Mouse (Mus musculus): ENCODE data around the gene Zdbf2.

Zdbf2 gene

GRCm38 (mm10) chr1:63272741-63273338 is at the start of gene Zdbf2:
Gene Zdbf2, plus strand, starts transcription at chr1:63273265.
- no peak for DNase-seq (ENCODE audit: low read depth, low spot score)

- DNase-seq (ENCODE audit: low read depth, low spot score): no peak
Measured at GRCm38 (mm10) chr1:63225009-63225408, 48.1 kb upstream of the Zdbf2 start.

GRCm38 (mm10) chr1:63225890-63226289 is 47.2 kb upstream of the Zdbf2 start:
- DNase-seq (ENCODE audit: low read depth, low spot score): no peak

- no peak for DNase-seq (ENCODE audit: low read depth, low spot score)
Measured at GRCm38 (mm10) chr1:63227241-63227640, 45.8 kb upstream of the Zdbf2 start.

GRCm38 (mm10) chr1:63237371-63237770 is 35.7 kb upstream of the Zdbf2 start:
- no peak for DNase-seq (ENCODE audit: low read depth, low spot score)

DNA sequence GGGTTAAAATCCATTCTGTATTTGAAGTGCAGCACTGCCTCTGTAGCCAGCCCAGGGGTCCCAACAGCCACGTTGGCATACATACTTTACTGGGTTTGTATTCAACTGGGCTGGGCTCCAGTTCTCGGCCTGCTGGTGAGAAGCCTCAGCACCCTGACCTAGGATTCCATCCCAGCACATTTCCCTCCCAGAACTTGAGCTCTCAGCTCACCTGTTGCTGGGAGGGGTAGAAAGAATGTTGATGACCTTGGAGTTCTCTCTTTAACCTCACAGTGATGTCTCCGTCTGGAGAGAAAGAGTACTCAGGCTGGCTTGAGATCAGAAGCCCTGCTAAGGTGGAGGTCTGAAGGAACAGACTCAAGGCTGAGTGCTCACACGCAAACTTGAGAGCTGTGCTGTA is 33.8 kb upstream of the Zdbf2 start:
- DNase-seq (ENCODE audit: low read depth, low spot score): no peak

GRCm38 (mm10) chr1:63239751-63240150 is 33.3 kb upstream of the Zdbf2 start:
- DNase-seq (ENCODE audit: low read depth, low spot score): peak; percentile 81

DNA sequence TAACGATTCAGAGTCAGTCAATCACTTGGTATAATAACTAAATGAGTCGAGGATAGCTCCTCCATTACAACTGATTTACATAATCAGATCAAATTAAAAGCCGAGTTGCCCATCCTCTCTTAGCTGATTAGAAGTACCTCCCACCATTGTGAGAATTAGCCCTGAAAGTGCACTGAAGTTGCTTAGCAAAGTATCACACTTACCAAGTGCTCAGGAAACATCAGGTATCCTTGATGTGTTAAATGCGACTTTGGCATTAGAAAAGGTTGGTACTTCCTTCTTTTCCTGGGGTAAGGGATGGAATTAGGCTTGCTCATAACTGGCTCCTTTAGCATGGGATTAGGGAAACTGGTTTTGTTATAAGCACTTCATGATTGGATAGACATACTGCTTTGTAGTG is 29.2 kb upstream of the Zdbf2 start:
- no peak for DNase-seq (ENCODE audit: low read depth, low spot score)

DNA sequence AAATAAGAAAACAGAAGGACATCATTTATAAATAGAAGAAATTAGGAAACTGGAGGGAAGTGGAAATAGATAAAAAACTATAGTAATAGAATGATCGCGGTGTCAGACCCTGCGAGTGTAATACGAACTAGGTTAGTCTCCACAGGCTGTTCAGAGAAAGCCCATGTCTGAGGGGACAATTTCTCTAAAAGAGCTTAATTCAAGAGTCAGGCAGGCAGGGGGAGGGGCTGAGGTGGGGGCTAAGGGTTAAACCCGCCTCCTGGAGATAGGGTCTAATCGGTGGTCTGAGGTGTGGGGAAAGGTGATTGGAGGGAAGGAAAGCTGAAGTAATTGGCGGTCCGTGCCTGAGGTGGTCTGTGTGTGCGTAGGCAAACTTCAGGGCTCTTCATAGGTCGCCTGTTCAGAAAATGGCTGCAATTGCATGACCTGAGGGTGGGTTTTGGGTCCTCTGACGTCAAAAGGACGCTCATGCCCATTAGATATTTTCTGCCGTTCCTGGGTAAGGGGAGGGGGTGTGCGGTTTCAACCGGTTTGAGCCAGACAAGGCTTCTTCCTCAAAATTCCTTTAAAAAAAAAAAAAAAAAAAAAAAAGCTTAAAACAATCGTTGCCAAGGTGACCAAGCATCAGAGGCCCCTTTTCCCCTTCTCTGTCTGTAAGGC is 26.1 kb upstream of the Zdbf2 start:
- DNase-seq (ENCODE audit: low read depth, low spot score): no peak

DNA sequence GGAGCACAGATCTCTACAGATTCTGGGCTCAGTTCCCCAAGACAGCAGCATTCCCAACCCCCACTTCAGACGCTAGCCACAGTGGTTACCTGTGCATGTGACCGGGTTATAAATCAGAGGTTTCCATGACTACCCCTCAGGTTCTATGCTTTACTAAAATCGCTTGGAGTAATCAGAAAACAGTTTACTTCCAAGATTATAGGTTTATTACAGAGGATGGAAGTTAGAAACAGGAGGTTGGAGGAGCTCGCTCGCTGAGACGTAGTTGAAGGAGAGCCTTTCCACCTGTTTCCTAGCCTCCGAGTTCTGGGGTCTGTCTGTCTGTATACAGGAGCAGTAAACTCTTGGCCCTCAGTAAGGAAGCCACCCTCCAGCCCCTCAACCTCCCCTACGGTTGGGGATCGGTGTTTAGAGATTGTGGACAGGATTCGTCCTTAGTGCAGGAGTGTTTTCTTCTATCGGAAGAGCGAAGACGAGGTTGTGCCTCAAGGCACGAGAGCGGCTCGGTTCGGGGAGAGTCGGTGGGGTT is 25.2 kb upstream of the Zdbf2 start:
- DNase-seq (ENCODE audit: low read depth, low spot score): no peak

- DNase-seq (ENCODE audit: low read depth, low spot score): no peak
Measured at GRCm38 (mm10) chr1:63248360-63248851, 24.7 kb upstream of the Zdbf2 start.

DNA sequence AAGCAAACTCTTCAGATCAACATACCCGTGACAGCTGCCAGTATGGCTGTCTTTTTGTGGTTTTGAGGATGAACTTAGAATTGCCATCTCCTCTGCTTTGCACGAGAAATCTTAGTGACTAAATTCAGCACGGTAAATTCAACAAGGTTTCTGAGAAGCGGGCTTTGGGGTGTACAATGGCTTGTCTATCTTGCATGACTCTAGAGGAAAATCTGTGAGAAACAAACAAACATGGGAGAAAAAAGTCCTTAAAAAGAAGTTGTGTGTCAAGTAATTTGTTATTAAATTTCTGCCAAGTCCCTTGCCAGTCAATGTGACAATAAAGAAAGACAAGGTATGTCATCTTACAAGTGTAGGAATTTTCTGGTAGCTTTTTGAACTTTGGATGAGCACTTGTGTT is 23.8 kb upstream of the Zdbf2 start:
- DNase-seq (ENCODE audit: low read depth, low spot score): no peak

GRCm38 (mm10) chr1:63252351-63253209 is 20.5 kb upstream of the Zdbf2 start:
- no peak for DNase-seq (ENCODE audit: low read depth, low spot score)

- DNase-seq (ENCODE audit: low read depth, low spot score): no peak
Measured at GRCm38 (mm10) chr1:63253291-63253690, 19.8 kb upstream of the Zdbf2 start.

- DNase-seq (ENCODE audit: low read depth, low spot score): no peak
Measured at GRCm38 (mm10) chr1:63255101-63255500, 18.0 kb upstream of the Zdbf2 start.

DNA sequence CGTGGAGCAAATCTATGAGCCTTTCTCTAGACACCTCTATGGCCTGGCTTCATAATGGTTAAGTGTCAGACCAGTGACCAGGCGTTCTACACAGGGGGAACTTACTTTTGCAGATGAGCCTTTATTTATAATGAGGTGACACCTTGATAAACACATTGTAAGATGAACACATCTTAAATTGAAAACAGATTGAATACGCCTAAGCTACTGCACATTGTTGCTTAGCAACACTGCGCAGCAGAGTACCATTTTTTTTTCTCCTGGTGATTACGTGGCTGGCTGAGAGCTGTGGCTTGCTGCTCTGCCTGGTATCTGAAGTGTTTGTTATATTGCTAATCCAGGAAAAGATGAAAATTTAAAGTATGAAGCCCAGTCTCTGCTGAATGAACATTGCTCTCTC is 17.0 kb upstream of the Zdbf2 start:
- no peak for DNase-seq (ENCODE audit: low read depth, low spot score)

DNA sequence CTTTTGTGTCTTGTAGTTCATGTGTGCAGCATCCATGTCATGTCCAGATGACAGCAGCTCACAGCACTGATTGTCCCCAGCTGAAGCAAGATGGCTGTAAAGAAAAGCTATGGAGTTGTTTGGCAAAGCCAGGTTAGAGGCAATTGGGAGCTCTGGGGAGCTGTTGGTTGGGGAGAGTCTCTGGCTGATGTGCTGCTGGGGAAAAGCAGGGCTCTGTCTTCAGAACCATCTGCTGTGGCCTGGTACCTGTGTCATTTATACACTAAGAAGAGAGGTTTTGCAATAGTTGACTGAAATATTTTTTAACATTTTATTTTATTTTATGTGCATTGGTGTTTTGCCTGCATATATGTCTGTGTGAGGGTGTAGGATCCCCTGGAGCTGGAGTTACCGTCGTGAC is 14.6 kb upstream of the Zdbf2 start:
- no peak for DNase-seq (ENCODE audit: low read depth, low spot score)

- no peak for DNase-seq (ENCODE audit: low read depth, low spot score)
Measured at GRCm38 (mm10) chr1:63259271-63259830, 13.7 kb upstream of the Zdbf2 start.

DNA sequence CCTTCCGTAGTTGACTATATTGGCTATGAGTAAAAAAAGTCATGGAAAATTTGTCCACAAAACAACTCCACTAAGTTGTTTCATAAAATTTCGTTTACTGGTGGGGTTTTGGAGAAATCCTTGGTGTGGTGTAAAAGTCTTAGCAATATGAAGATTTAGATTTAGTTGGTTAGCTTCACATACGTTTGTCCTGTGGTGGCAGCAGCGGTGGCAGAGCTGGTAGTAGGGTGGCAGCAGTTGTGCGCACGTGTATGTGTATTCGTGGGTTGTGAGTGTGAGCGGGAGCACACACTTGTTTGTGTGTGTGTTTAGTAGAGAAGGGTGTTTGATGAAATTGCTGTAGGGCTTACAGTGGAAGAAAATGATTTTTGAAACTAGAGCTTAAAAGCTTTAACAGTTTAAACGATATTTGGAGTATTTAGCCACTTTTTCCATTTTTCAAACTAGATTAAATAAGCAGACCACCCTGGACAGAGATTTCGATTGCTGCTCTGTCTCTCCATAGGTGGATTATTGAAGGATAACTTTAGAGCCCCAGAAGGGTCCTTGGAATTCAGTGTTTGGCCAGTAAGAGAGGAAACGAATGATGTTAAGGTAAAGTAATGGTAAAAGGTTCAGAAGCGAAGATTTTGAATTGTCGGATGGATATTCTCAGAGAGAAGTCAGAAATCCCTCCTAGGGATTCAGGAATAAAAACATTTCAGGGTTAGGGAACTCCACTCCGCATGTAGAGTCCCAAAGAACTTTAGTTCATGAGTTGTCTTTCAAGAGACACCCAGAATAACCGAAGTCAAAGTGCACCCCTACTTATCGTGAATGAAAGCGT is 12.9 kb upstream of the Zdbf2 start:
- DNase-seq (ENCODE audit: low read depth, low spot score): no peak

GRCm38 (mm10) chr1:63260742-63261033 is 12.4 kb upstream of the Zdbf2 start:
- no peak for DNase-seq (ENCODE audit: low read depth, low spot score)

- DNase-seq (ENCODE audit: low read depth, low spot score): no peak
Measured at GRCm38 (mm10) chr1:63261041-63261590, 11.9 kb upstream of the Zdbf2 start.
